Mouse (Mus musculus) olfactory bulb, adult 2 months (tissue): ENCODE measurements around the gene Col5a2.

ENCODE experiments used
- CTCF ChIP-seq: fragments of 200-500 bp; IDR thresholded peaks from 2 replicates; pipeline ENCODE4 v1.5.1; 2012; ENCODE audit warnings: low read depth, mild to moderate bottlenecking, low read length, moderate library complexity; ENCODE audit not compliant: insufficient read depth
- POLR2A ChIP-seq: fragments of 200-500 bp; IDR thresholded peaks from 2 replicates; pipeline ENCODE4 v1.6.1; 2012; ENCODE audit warnings: mild to moderate bottlenecking, low read depth, low read length, moderate library complexity; ENCODE audit not compliant: insufficient read depth

DNA sequence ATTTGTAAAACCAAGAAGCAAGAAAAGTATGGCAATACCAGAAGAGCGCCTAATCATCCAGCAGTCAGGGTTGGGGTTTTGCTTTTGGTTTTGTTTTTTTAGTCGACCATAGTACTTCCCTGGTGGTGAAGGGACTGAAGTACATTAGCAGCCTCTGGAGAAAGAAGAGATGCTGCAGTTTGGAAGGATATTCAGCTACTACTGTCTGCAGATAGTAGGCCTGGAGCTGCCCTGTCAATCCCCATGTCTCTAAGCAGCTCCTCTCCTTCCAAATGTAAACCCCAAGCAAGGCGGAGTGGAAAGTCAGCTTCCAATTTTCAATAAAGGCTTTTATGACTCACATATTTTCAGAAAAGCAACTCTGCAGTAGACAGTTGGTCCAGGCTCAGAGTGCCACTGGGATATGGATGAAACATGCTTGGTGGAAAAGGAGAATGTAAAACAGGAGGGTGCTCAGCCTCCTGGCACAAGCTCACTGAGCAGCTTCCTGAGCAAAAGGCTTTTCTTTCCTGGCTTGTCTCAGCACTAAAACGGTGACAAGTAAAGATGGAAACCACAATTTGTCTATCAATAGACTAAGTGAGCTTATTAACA is 10.9 kb downstream of the Col5a2 start:
- TF ChIP-seq CTCF (no peak), POLR2A (no peak)
